ENCODE assay signal across 17 mouse cellular contexts in the genomic region with DNA sequence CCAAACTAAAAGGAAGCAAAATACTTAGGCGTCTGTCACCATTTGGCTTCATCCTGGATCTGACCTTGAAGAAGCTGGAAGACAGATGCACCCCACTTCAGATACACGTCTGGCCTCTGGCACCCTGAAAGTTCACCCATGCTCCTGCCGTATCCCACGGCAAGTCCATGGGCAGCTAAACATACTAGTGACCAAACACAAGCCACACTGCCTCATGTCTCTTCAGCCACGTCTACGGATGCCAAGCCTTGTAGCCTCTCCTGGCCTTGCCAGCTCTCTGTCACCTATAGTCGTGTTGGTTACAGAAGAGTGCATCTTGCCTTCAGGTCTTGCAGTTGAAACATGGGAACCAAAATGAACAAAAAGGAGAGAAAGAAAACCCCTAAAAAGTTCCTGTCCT.
"Had no signal": no experiment of that assay in that cellular context is flagged by ENCODE, and none has a peak within 500 bp of the region (broad histone marks: within the 10 kb centered on the region; RNA-seq: fewer than 3 reads in every experiment).

No protein-coding gene starts in this region.

- H3K9ac ChIP-seq: lung, embryonic 15.5 days; midbrain, embryonic 13.5 days; midbrain, embryonic 15.5 days; neural tube, embryonic 12.5 days; stomach, embryonic 15.5 days had no signal

- H3K4me2 ChIP-seq: lung, embryonic 15.5 days; midbrain, embryonic 11.5 days; midbrain, embryonic 13.5 days; midbrain, embryonic 15.5 days; neural tube, embryonic 12.5 days; stomach, embryonic 15.5 days had no signal

- H3K27me3 ChIP-seq: lung, embryonic 15.5 days; megakaryocyte, embryonic 14.5 days; midbrain, embryonic 13.5 days; midbrain, embryonic 15.5 days; neural tube, embryonic 12.5 days; stomach, embryonic 15.5 days had no signal

- H3K27ac ChIP-seq: lung, embryonic 15.5 days; macrophage; midbrain, embryonic 13.5 days; midbrain, embryonic 15.5 days; neural tube, embryonic 12.5 days; stomach, embryonic 15.5 days; stomach, postnatal 0 days had no signal

- H3K9me3 ChIP-seq: lung, embryonic 15.5 days; megakaryocyte, embryonic 14.5 days; midbrain, embryonic 13.5 days; midbrain, embryonic 15.5 days; neural tube, embryonic 12.5 days; stomach, embryonic 15.5 days had no signal

- DNase-seq: lung, adult 2 months; lung, postnatal 14 days; lung, postnatal 36 days; right cerebral cortex, postnatal 14 days; thymus, adult 2 months; thymus, postnatal 25 days; thymus, postnatal 4 days had no signal

- H3K4me1 ChIP-seq: lung, embryonic 15.5 days; midbrain, embryonic 13.5 days; midbrain, embryonic 15.5 days; neural tube, embryonic 12.5 days; stomach, embryonic 15.5 days had no signal

- H3K4me3 ChIP-seq: lung, embryonic 15.5 days; megakaryocyte, embryonic 14.5 days; midbrain, embryonic 13.5 days; midbrain, embryonic 15.5 days; neural tube, embryonic 12.5 days; stomach, embryonic 15.5 days had no signal

- ATAC-seq: lung, postnatal 0 days; midbrain, embryonic 13.5 days; midbrain, embryonic 15.5 days had no signal
